Mouse (Mus musculus) c-Kit-negative CD71-positive TER-119-positive erythroid progenitor cells, embryonic 14.5 days (primary cell): ENCODE data around the gene Ddc.

ENCODE experiments used
- DNase-seq: peaks from one replicate; pipeline ENCODE4 v3.0.0-alpha.2; 2013; ENCODE audit warnings: low read depth, low spot score

Ddc gene

GRCm38 (mm10) chr11:11877891-11878277 is 20.1 kb downstream of the Ddc start:
- no peak for DNase-seq

- DNase-seq: no peak
Measured at GRCm38 (mm10) chr11:11876366-11876765, 21.6 kb downstream of the Ddc start.

DNA sequence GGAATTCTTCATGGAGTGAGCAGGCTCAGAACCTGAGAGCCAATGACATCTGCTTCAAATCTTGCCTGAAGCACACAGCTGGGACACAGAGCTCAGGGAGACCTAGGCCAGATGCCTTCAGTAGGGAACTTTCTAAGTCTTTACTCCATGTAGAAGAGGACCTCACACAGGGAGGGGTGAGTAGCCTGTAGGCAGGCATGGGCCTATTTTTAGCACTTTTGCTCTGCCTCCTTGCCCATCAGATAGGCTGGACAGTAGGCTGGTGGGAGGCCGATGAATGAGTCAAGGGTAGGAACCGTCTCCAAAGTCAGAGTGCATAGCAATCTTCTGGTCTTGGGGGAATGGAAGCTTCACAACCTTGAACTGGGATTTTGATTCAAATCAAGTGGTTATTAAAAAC is 22.7 kb downstream of the Ddc start:
- DNase-seq: no peak

- DNase-seq: no peak
Measured at GRCm38 (mm10) chr11:11873023-11873908, 24.7 kb downstream of the Ddc start.

- no peak for DNase-seq
Measured at GRCm38 (mm10) chr11:11872140-11872795, 25.7 kb downstream of the Ddc start.

GRCm38 (mm10) chr11:11871197-11871813 is 26.6 kb downstream of the Ddc start:
- DNase-seq: no peak

DNA sequence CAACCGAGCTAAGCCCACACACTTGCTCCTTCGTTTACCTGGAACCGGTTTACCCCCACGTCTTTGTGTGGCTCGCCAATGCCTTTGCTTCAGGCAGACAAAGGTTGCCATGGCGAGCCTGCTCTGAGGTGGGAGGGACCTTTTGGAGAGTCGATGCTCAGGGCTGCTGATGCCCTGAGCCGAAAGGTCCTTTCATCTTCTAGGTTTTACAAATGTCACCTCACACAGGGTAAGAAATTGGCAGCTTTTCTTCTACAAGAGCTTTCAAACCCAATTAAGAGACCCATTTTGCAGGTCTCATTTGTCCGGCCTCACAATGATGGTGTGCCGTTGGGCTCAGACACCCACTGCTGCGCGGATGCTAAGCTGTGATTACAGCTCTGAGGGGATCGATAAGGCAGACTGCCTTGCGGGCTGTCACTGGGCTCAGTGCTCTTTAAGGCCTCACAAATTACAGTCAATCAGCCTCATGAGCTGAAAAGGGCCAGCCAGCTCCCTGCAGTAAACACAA is 29.9 kb downstream of the Ddc start:
- no peak for DNase-seq

DNA sequence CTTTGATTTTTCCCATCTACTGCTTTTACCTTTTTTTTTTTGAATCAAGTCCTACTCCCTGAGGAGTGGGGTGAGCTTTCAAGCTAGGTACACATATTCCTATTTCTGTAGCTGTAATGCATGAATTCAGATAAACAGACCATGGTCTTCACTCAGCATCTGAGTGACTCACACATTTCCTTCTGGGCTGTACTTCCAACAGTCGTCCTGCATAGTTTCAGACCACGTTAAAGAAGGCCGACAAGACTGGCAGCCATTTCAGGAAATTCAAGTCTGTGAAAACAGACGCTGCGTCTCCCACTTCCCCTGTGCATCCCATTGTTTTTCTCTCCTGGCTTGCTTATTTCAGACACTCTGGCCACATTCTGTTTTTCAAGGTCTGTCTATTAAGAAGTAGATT is 31.2 kb downstream of the Ddc start:
- DNase-seq: no peak

GRCm38 (mm10) chr11:11865128-11865527 is 32.8 kb downstream of the Ddc start:
- no peak for DNase-seq

GRCm38 (mm10) chr11:11864446-11865101 is 33.4 kb downstream of the Ddc start:
- no peak for DNase-seq

- no peak for DNase-seq
Measured at GRCm38 (mm10) chr11:11862502-11862901, 35.4 kb downstream of the Ddc start.

GRCm38 (mm10) chr11:11856959-11857358 is 41.0 kb downstream of the Ddc start:
- no peak for DNase-seq

GRCm38 (mm10) chr11:11855685-11856131 is 42.2 kb downstream of the Ddc start:
- DNase-seq: no peak

DNA sequence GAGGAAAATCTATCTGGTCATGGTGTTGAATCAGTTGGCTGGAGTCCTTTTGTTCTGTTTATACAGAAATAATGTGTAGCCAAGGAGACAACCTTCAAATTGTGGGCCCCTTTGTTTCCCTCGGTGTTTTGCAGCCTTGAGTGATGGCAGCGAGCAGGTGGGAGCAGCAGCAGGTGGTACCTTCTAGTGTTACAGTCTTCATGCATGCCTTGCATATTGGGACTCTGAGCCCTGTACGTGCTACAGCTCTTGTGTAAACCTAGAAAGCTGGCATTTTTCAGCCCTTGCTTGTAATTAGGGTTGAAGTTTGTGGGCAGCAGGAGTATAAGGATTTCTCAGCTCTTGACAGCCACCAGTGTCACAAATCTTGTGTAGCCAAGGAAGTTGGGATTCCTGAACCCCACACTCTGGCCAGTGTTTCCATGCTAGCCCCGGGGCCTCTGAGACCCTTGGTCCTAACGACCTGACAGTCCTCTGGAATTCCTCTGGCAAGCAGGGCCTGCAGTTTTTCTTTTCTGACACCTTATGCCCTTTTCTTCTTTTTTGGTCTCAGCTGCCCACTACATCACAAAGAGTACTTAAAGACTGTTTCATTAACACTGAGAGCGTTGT is 42.8 kb downstream of the Ddc start:
- no peak for DNase-seq

- DNase-seq: no peak
Measured at GRCm38 (mm10) chr11:11853731-11854461, 44.0 kb downstream of the Ddc start.

- no peak for DNase-seq
Measured at GRCm38 (mm10) chr11:11851957-11852505, 45.9 kb downstream of the Ddc start.

DNA sequence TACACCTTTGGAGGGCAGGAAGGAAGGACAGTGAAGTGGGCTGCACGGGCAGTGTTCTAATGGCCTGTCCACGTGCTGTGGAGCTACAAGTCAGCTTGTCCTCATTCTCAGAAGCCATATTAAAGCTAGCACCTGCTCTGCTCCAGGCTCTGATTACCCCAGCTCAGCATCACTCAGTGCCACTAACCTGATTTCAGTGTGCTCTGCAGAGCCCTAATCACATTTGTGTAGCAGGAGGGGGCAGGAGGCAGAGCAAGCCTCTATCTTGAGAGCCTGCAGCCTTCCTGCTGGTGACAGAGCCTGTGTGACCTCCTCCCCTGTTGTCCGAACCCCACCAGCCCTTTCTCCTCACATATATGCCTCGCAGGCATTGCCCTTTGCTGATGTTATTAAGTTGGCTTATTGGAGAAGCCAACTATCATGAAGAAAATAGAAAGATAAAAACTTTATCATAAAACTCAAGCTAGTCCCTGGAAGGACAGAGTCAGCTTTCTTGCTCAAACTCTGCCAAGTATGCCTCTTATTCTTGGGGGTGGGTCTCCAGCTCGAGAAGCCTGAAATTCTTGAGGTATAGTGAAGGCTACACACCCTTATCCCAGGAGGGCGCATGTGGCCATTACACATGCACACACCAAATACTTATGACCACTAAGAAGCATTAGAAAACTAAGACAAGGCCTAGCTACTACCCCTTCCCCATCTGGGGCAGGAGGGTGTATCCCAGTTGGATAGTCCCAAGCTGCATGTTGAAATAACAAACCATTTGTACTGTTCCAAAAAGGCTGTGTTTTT is 47.3 kb downstream of the Ddc start:
- no peak for DNase-seq

DNA sequence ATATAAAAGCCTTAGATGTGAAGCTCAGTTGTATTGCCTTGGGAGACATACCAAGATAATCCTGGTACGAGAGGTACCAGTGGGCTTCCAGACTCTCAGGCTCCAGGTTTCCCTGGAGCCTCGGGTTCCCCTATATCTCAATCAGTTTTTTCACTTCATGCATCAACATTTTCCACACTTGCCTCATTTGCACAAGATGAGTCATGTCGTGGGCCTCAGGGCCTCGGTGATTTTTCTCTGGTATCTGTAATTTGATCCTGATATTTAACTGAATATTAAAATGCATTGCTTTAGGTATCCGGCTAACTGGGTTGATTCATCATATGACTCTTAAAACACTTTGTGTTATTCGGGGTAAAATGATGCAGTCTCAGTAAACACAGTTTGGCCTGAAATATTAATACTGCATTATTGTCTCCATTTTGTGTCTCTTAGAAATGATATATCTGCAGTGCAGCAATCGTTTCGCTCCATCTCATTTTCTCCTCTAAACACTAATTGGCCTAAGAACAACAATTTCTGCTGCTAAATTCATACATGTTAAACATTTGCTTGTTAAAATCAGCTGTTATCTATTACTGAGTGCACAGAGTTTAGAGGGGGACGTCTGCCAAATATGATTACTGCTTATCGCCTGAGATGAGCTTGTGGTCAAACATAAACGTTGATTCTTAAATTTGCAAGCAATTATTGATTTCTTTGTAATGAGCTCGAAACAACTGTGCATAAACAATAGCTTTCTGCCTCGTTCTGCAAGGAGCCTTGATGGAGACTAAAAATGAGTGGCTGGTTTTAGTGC is 48.2 kb downstream of the Ddc start:
- no peak for DNase-seq

DNA sequence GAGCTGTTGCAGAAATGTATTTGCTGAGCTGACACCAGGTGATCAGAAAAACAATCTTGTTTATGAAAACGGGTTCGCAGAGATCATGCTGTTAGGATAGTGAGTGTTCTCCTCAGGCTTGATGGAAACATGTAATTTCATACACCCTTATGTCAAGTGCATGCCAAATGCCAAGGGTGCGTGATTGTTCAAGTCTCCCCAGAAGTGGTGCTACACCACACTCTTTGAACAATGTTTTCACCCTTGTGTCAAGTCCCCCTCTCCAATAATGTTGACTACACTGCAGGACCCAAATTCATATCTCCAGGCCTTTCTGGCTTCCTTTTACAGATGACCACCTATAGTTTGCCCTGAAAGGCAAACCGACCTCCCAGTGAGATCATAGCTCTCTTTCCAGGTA is 49.5 kb downstream of the Ddc start:
- DNase-seq: no peak
